Mouse (Mus musculus) embryonic fibroblast, embryonic 13.5 days (primary cell): ENCODE measurements around the gene Vdr.

Experiments
- CTCF ChIP-seq: IDR thresholded peaks from 2 replicates; pipeline ENCODE4 v1.5.1; 2011; ENCODE audit warnings: mild to moderate bottlenecking, control low read depth, low read length, moderate library complexity, borderline replicate concordance; ENCODE audit not compliant: insufficient read depth
- POLR2A ChIP-seq: IDR thresholded peaks from 2 replicates; pipeline ENCODE4 v1.6.1; 2011; ENCODE audit warnings: low read depth, mild to moderate bottlenecking, control low read depth, low read length, moderate library complexity

GRCm38 (mm10) chr15:97821983-97822363, 88.5 kb downstream of the Vdr start:
- TF ChIP-seq POLR2A (no peak), CTCF (no peak)
